Comparison of ENCODE assay signal across 22 mouse cellular contexts in genomic region chr11:24332241-24332640, GRCm38 (mm10).
A peak's percentile ranks its signal among the peaks of the same experiment; 100 is the strongest.
DNase-seq lines count a peak whose midpoint lies in the region; ATAC-seq and TF ChIP-seq lines count a peak whose summit lies in the region.
"Had no signal": no experiment of that assay in that cellular context is flagged by ENCODE, and none has a peak within 500 bp of the region (broad histone marks: within the 10 kb centered on the region; RNA-seq: fewer than 3 reads in every experiment).

No protein-coding gene starts in this region.

- whole genome bisulfite sequencing in liver, embryonic 14.5 days (ENCODE audit: insufficient replicate concordance) = 64% methylated on average over 3 of the region's 3 CpGs

- peak; percentile 25 for TF ChIP-seq RAD21 in MEL (IDR thresholded peaks at IDR 0.05; ENCODE audit: low read depth, low read length)

- TF ChIP-seq EP300 in liver, embryonic 14.5 days (IDR thresholded peaks at IDR 0.05; ENCODE audit: low read depth) = no peak
- no peak for TF ChIP-seq EP300 in MEL (IDR thresholded peaks at IDR 0.05; ENCODE audit: low read depth in 1 of 2, low read length in 2 of 2)

- DNase-seq in heart, adult 11 months = peak; percentile 75
- DNase-seq in heart, adult 9 months (ENCODE audit: low spot score in 2 of 2) = no peak
- no peak for DNase-seq in liver, embryonic 14.5 days (ENCODE audit: low read depth in 3 of 3, low spot score in 3 of 3)
- DNase-seq in liver = no peak
- DNase-seq in A20 (ENCODE audit: low read depth, low spot score) = peak; percentile 25
- peak; percentile 22 for DNase-seq in MEL (ENCODE audit: low read depth, low spot score)
- DNase-seq in gastrocnemius, postnatal 10 days = no peak
- no peak for DNase-seq in adipocyte (ENCODE audit: low spot score)
- DNase-seq: cerebellum, adult 8-10 months; heart, adult 18-20 months; kidney, adult 2 months; kidney, postnatal 14 days; layer of hippocampus, adult 9-11 months; left cerebral cortex, postnatal 4 days; liver, embryonic 13.5 days; thymus, postnatal 14 days had no signal

- no peak overlapping the region for H3K9ac ChIP-seq in liver, embryonic 14.5 days (replicated peaks)
- no peak overlapping the region for H3K9ac ChIP-seq in MEL (ENCODE audit: control insufficient read depth, low read depth, low read length, poor library complexity, severe bottlenecking)
- H3K9ac ChIP-seq: forebrain, embryonic 12.5 days; liver, embryonic 13.5 days; midbrain, embryonic 13.5 days; neural tube, embryonic 15.5 days; stomach, embryonic 15.5 days had no signal

- H3K36me3 ChIP-seq in liver, embryonic 14.5 days (replicated peaks; ENCODE audit: control insufficient read depth, insufficient read depth, low read depth) = no peaks in the 10 kb centered on the region
- H3K36me3 ChIP-seq in MEL (ENCODE audit: control insufficient read depth in 1 of 2, insufficient read depth in 2 of 2, low read length in 2 of 2) = no peaks in the 10 kb centered on the region
- H3K36me3 ChIP-seq: embryonic facial prominence, embryonic 10.5 days; forebrain, embryonic 12.5 days; liver, embryonic 13.5 days; midbrain, embryonic 13.5 days; neural tube, embryonic 15.5 days; stomach, embryonic 15.5 days had no signal

- no peaks in the 10 kb centered on the region for H3K4me1 ChIP-seq in liver, embryonic 14.5 days (replicated peaks; ENCODE audit: control insufficient read depth in 2 of 2, insufficient read depth in 2 of 2, low read length in 1 of 2)
- H3K4me1 ChIP-seq in MEL (ENCODE audit: control insufficient read depth in 1 of 2, insufficient read depth in 2 of 2, low read length in 2 of 2) = no peaks in the 10 kb centered on the region
- H3K4me1 ChIP-seq: liver, embryonic 13.5 days; stomach, embryonic 15.5 days had no signal

- no peaks in the 10 kb centered on the region for H3K79me2 ChIP-seq in MEL (ENCODE audit: control insufficient read depth, insufficient read depth, low read length, poor library complexity)

- no peak for TF ChIP-seq POLR2A in MEL (IDR thresholded peaks at IDR 0.05; ENCODE audit: control insufficient read depth in 1 of 2, insufficient read depth in 1 of 2, low read depth in 1 of 2, low read length in 2 of 2, poor library complexity in 1 of 2)

- 0 out of 2 replicates have a peak, but pooled peaks have one; percentile 26 for TF ChIP-seq CTCF in liver, embryonic 14.5 days (IDR thresholded peaks at IDR 0.05; ENCODE audit: low read depth)
- peak in 2 of 3 experiments; percentile 40; a peak in 4 of 6 replicates for TF ChIP-seq CTCF in MEL (IDR thresholded peaks at IDR 0.05 in 2 of 3, conservative IDR thresholded peaks at IDR 0.05 in 1 of 3; ENCODE audit: control insufficient read depth in 1 of 3, insufficient read depth in 1 of 3, low read depth in 2 of 3, low read length in 3 of 3, poor library complexity in 1 of 3, severe bottlenecking in 1 of 3)

- H3K9me3 ChIP-seq in liver, embryonic 14.5 days (ENCODE audit: control insufficient read depth, low read length) = no peaks in the 10 kb centered on the region
- no peaks in the 10 kb centered on the region for H3K9me3 ChIP-seq in MEL (replicated peaks; ENCODE audit: insufficient read depth, low read length)
- H3K9me3 ChIP-seq: embryonic facial prominence, embryonic 10.5 days; forebrain, embryonic 12.5 days; liver, embryonic 13.5 days; midbrain, embryonic 13.5 days; neural tube, embryonic 15.5 days; stomach, embryonic 15.5 days had no signal

- no peak overlapping the region for H3K4me3 ChIP-seq in liver, embryonic 14.5 days (ENCODE audit: insufficient read depth in 1 of 2, low read depth in 2 of 2, low read length in 2 of 2)
- no peak overlapping the region for H3K4me3 ChIP-seq in MEL (ENCODE audit: control insufficient read depth in 1 of 2, insufficient read depth in 1 of 2, low read depth in 2 of 2, low read length in 2 of 2)
- H3K4me3 ChIP-seq: embryonic facial prominence, embryonic 10.5 days; forebrain, embryonic 12.5 days; left cerebral cortex, adult 2 months; liver, embryonic 13.5 days; midbrain, embryonic 13.5 days; neural tube, embryonic 15.5 days; stomach, embryonic 15.5 days had no signal

- H3K27me3 ChIP-seq in liver, embryonic 14.5 days (ENCODE audit: control insufficient read depth, insufficient read depth, low read length) = no peaks in the 10 kb centered on the region
- H3K27me3 ChIP-seq in MEL (ENCODE audit: control insufficient read depth in 1 of 2, insufficient read depth in 2 of 2, low read length in 2 of 2) = no peaks in the 10 kb centered on the region; a peak in 1 of 4 replicates
- H3K27me3 ChIP-seq: liver, embryonic 13.5 days; midbrain, embryonic 13.5 days; neural tube, embryonic 15.5 days; stomach, embryonic 15.5 days had no signal

- H3K27ac ChIP-seq in liver, embryonic 14.5 days = no peak overlapping the region
- H3K27ac ChIP-seq in MEL (ENCODE audit: control insufficient read depth, low read depth, low read length) = no peak overlapping the region
- H3K27ac ChIP-seq: embryonic facial prominence, embryonic 10.5 days; forebrain, embryonic 12.5 days; left cerebral cortex, adult 2 months; liver, embryonic 13.5 days; midbrain, embryonic 13.5 days; neural tube, embryonic 15.5 days; stomach, embryonic 15.5 days had no signal

- no peak for ATAC-seq in liver, embryonic 14.5 days (ENCODE audit: insufficient read depth)
- ATAC-seq: midbrain, embryonic 13.5 days had no signal

- no peak overlapping the region for H3K4me2 ChIP-seq in liver, embryonic 14.5 days (ENCODE audit: low read depth)
- H3K4me2 ChIP-seq: forebrain, embryonic 12.5 days; liver, embryonic 13.5 days; midbrain, embryonic 13.5 days; neural tube, embryonic 15.5 days; stomach, embryonic 15.5 days had no signal

TF ChIP-seq in MEL, 35 proteins besides CTCF, POLR2A, EP300 and RAD21:
- TF ChIP-seq TBP (IDR thresholded peaks at IDR 0.05; ENCODE audit: low read depth, low read length) (no peak), RCOR1 (IDR thresholded peaks at IDR 0.05; ENCODE audit: low read depth, low read length) (no peak), ELF1 (IDR thresholded peaks at IDR 0.05; ENCODE audit: low read depth, low read length) (no peak), KAT2A (conservative IDR thresholded peaks at IDR 0.05; ENCODE audit: low read depth, low read length) (no peak), ZMIZ1 (IDR thresholded peaks at IDR 0.05; ENCODE audit: low read depth, low read length) (no peak), ZC3H11A (IDR thresholded peaks at IDR 0.05; ENCODE audit: low read depth, low read length) (peak; percentile 30; the same call in 1 of the 2 replicates), ZKSCAN1 (IDR thresholded peaks at IDR 0.05; ENCODE audit: low read depth, low read length) (no peak), BHLHE40 (IDR thresholded peaks at IDR 0.05; ENCODE audit: borderline replicate concordance, low read depth, low read length) (no peak), JUND (IDR thresholded peaks at IDR 0.05; ENCODE audit: low read depth, low read length) (no peak), SMC3 (IDR thresholded peaks at IDR 0.05; ENCODE audit: low read depth, low read length) (peak; percentile 61)

Comparison
In these comparisons a context has a peak if more than half of its experiments do, and no peak if none do; other contexts are left out.
1. DNase-seq: peak in heart, adult 11 months (single experiment), A20 (single experiment) and MEL (single experiment); none in heart, adult 9 months (0 of 2), liver, embryonic 14.5 days (0 of 3), liver (single experiment), gastrocnemius, postnatal 10 days (single experiment) and adipocyte (single experiment).